Mouse (Mus musculus) CH12.LX (cell line): ENCODE data around the gene Ablim1. TPM values are rescaled to one million over a fixed set of nuclear protein-coding genes. Genes with fewer than 3 reads are reported as not detected.

Source experiments
- DNase-seq: peaks from one replicate; pipeline ENCODE4 v3.0.0-alpha.2; 2013; ENCODE audit errors: extremely low read depth
- H3K27ac ChIP-seq: 2 replicates; pipeline ENCODE4 v1.5.1; 2012; ENCODE audit warnings: low read depth, mild to moderate bottlenecking, control low read depth, moderate library complexity; ENCODE audit not compliant: insufficient read depth
- H3K27me3 ChIP-seq: replicated peaks from 2 replicates; pipeline ENCODE3; 2012; ENCODE audit warnings: inconsistent platforms
- H3K36me3 ChIP-seq, 2 experiments: replicated peaks in 1 of 2; 2 replicates each; pipeline versions ENCODE3 to v1.6.1; 2012; ENCODE audit warnings: inconsistent platforms in 1 of 2, low read length in 1 of 2, mild to moderate bottlenecking in 1 of 2, mixed read lengths in 1 of 2, moderate library complexity in 1 of 2; ENCODE audit not compliant: control insufficient read depth in 1 of 2, insufficient read depth in 1 of 2
- H3K4me1 ChIP-seq, 2 experiments: 2 replicates each; pipeline ENCODE4 v1.6.1; 2012; ENCODE audit warnings: inconsistent platforms in 1 of 2, moderate library complexity in 1 of 2; ENCODE audit not compliant: insufficient read depth in 2 of 2, control insufficient read depth in 1 of 2
- H3K4me2 ChIP-seq: 2 replicates; pipeline ENCODE4 v1.6.1; 2012; ENCODE audit warnings: low read depth, mild to moderate bottlenecking, control low read depth; ENCODE audit not compliant: poor library complexity, insufficient read depth, severe bottlenecking
- H3K4me3 ChIP-seq, 3 experiments: fragments of 150-350 bp in 1 of 3; sonication (generic) in 1 of 3; replicated peaks in 1 of 3; 2 replicates each; pipeline versions ENCODE3 to v1.5.1; 2011 to 2012; ENCODE audit warnings: low read depth in 2 of 3, low read length in 2 of 3, mild to moderate bottlenecking in 2 of 3, moderate library complexity in 2 of 3, control low read depth in 1 of 3, improper control_type of control experiment in 1 of 3, inconsistent platforms in 1 of 3, mixed read lengths in 1 of 3; ENCODE audit not compliant: poor library complexity in 1 of 3
- H3K79me2 ChIP-seq: replicated peaks from 2 replicates; pipeline ENCODE4 v1.6.1; 2012; ENCODE audit warnings: mild to moderate bottlenecking, moderate library complexity; ENCODE audit not compliant: control insufficient read depth, poor library complexity, insufficient read depth, severe bottlenecking; ENCODE audit errors: extremely low read depth
- H3K9ac ChIP-seq: 2 replicates; pipeline ENCODE4 v1.6.1; 2012; ENCODE audit warnings: low read depth, mild to moderate bottlenecking, control low read depth, moderate library complexity; ENCODE audit not compliant: insufficient read depth
- H3K9me3 ChIP-seq: replicated peaks from 2 replicates; pipeline ENCODE3; 2012; ENCODE audit warnings: low read length, inconsistent platforms, mixed read lengths
- BHLHE40 ChIP-seq: IDR thresholded peaks from 2 replicates; pipeline ENCODE4 v1.6.1; 2011; ENCODE audit warnings: mild to moderate bottlenecking, low read depth, low read length, improper control_type of control experiment
- CHD1 ChIP-seq: IDR thresholded peaks from 2 replicates; pipeline ENCODE4 v1.6.1; 2012; ENCODE audit warnings: low read depth, low read length, improper control_type of control experiment, inconsistent platforms
- CTCF ChIP-seq, 2 experiments: IDR thresholded peaks in 1 of 2; conservative IDR thresholded peaks in 1 of 2; 2 replicates each; pipeline ENCODE4 v1.5.1; 2011 to 2012; ENCODE audit warnings: low read depth in 2 of 2, low read length in 2 of 2, improper control_type of control experiment in 1 of 2, inconsistent platforms in 1 of 2, mild to moderate bottlenecking in 1 of 2, moderate library complexity in 1 of 2
- E2F4 ChIP-seq: IDR thresholded peaks from 2 replicates; pipeline ENCODE4 v1.6.1; 2011; ENCODE audit warnings: low read depth, low read length, improper control_type of control experiment; ENCODE audit not compliant: insufficient replicate concordance
- ETS1 ChIP-seq: conservative IDR thresholded peaks from 2 replicates; pipeline ENCODE4 v1.6.1; 2012; ENCODE audit warnings: low read depth, mild to moderate bottlenecking, inconsistent platforms, low read length, improper control_type of control experiment, moderate library complexity
- GABPA ChIP-seq: IDR thresholded peaks from 2 replicates; pipeline ENCODE4 v1.6.1; 2012; ENCODE audit warnings: low read depth, low read length, improper control_type of control experiment, inconsistent platforms; ENCODE audit not compliant: insufficient replicate concordance
- HCFC1 ChIP-seq: IDR thresholded peaks from 2 replicates; pipeline ENCODE4 v1.6.1; 2012; ENCODE audit warnings: low read depth, mild to moderate bottlenecking, inconsistent platforms, low read length, improper control_type of control experiment
- IRF4 ChIP-seq: IDR thresholded peaks from 2 replicates; pipeline ENCODE4 v1.6.1; 2014; ENCODE audit warnings: low read depth, mild to moderate bottlenecking, inconsistent platforms, low read length, improper control_type of control experiment
- JUN ChIP-seq: IDR thresholded peaks from 2 replicates; pipeline ENCODE4 v1.6.1; 2011; ENCODE audit warnings: low read depth, mild to moderate bottlenecking, low read length, improper control_type of control experiment, moderate library complexity; ENCODE audit not compliant: insufficient read depth
- JUND ChIP-seq: conservative IDR thresholded peaks from 2 replicates; pipeline ENCODE4 v1.6.1; 2011; ENCODE audit warnings: low read depth, low read length, improper control_type of control experiment
- MAZ ChIP-seq: IDR thresholded peaks from 2 replicates; pipeline ENCODE4 v1.6.1; 2012; ENCODE audit warnings: low read depth, mild to moderate bottlenecking, inconsistent platforms, low read length, improper control_type of control experiment, moderate library complexity
- MXI1 ChIP-seq: IDR thresholded peaks from 2 replicates; pipeline ENCODE4 v1.6.1; 2011; ENCODE audit warnings: mild to moderate bottlenecking, low read depth, low read length, improper control_type of control experiment
- NELFE ChIP-seq: IDR thresholded peaks from 2 replicates; pipeline ENCODE4 v1.6.1; 2011; ENCODE audit warnings: low read depth, low read length, improper control_type of control experiment
- NRF1 ChIP-seq: IDR thresholded peaks from 2 replicates; pipeline ENCODE4 v1.6.1; 2014; ENCODE audit warnings: low read depth, mild to moderate bottlenecking, inconsistent platforms, low read length, improper control_type of control experiment, moderate library complexity
- PAX5 ChIP-seq: IDR thresholded peaks from 2 replicates; pipeline ENCODE4 v1.6.1; 2012; ENCODE audit warnings: low read length, inconsistent platforms, mixed read lengths
- POLR2A ChIP-seq: IDR thresholded peaks from 2 replicates; pipeline ENCODE4 v1.6.1; 2011; ENCODE audit warnings: low read depth, mild to moderate bottlenecking, improper control_type of control experiment, low read length
- POLR2AphosphoS2 ChIP-seq: IDR thresholded peaks from 2 replicates; pipeline ENCODE4 v1.6.1; 2011; ENCODE audit warnings: low read depth, low read length, improper control_type of control experiment
- RCOR1 ChIP-seq: conservative IDR thresholded peaks from 2 replicates; pipeline ENCODE4 v1.6.1; 2012; ENCODE audit warnings: low read depth, mild to moderate bottlenecking, inconsistent platforms, low read length, improper control_type of control experiment
- UBTF ChIP-seq: IDR thresholded peaks from 2 replicates; pipeline ENCODE4 v1.6.1; 2012; ENCODE audit warnings: low read depth, mild to moderate bottlenecking, inconsistent platforms, low read length, improper control_type of control experiment, moderate library complexity
- USF1 ChIP-seq: IDR thresholded peaks from 2 replicates; pipeline ENCODE4 v1.6.1; 2014; ENCODE audit warnings: low read depth, mild to moderate bottlenecking, inconsistent platforms, low read length, improper control_type of control experiment
- ZC3H11A ChIP-seq: IDR thresholded peaks from 2 replicates; pipeline ENCODE4 v1.6.1; 2012; ENCODE audit warnings: low read depth, mild to moderate bottlenecking, inconsistent platforms, low read length, improper control_type of control experiment
- ZKSCAN1 ChIP-seq: IDR thresholded peaks from 2 replicates; pipeline ENCODE4 v1.6.1; 2012; ENCODE audit warnings: low read depth, inconsistent platforms, low read length, improper control_type of control experiment, borderline replicate concordance
- ZMIZ1 ChIP-seq: IDR thresholded peaks from 2 replicates; pipeline ENCODE4 v1.6.1; 2012; ENCODE audit warnings: low read depth, mild to moderate bottlenecking, inconsistent platforms, low read length, improper control_type of control experiment
- dilution Hi-C: fragments of 300-500 bp; cut with MboI; formaldehyde crosslinking; loops from 2 replicates; pipeline ENCODE4 v1.14.3; 2020; ENCODE audit warnings: low sequenced_read_pairs; ENCODE audit not compliant: extremely low pct_unique_long_range_greater_than_20kb, extremely low pct_ligation_motif_present
- in situ Hi-C: fragments of 300-500 bp; cut with MboI; formaldehyde crosslinking; loops from 3 replicates; pipeline ENCODE4 v1.14.3; 2019; ENCODE audit warnings: low sequenced_read_pairs, low pct_ligation_motif_present, low pct_unique_long_range_greater_than_20kb, mixed read lengths
- polyA plus RNA-seq: library from polyadenylated mRNA; unstranded; fragments of >175 nt; gene quantifications from 2 replicates; pipeline ENCODE4 v1.2.1, GENCODE M21; 2012; ENCODE audit warnings: low read depth; ENCODE audit not compliant: insufficient read length
- total RNA-seq, 2 experiments: library from RNA; depleted of rRNA; stranded (reverse); fragments of 300-350 nt in 1 of 2; fragments of >200 nt in 1 of 2; gene quantifications; 2 replicates each; pipeline ENCODE4 v1.2.3; 2012 to 2014

Ablim1 gene
- total and polyA plus RNA-seq, 3 experiments = 0.85 to 2.4 (median 2.0) TPM

- Histone ChIP-seq H3K36me3 (peaks cover 5 to 39% of the 10 kb centered on the region in 2 experiments), H3K27me3 (no peaks in the 10 kb centered on the region), H3K4me1 (peaks cover 11 to 32% of the 10 kb centered on the region in 2 experiments), H3K9me3 (no peaks in the 10 kb centered on the region), H3K4me3 (no peak overlapping the region), H3K79me2 (peaks cover 26% of the 10 kb centered on the region), H3K4me2 (no peak overlapping the region), H3K9ac (no peak overlapping the region), H3K27ac (no peak overlapping the region)
- TF ChIP-seq GABPA (no peak), IRF4 (no peak), ZKSCAN1 (no peak), POLR2AphosphoS2 (no peak), PAX5 (no peak), UBTF (no peak), BHLHE40 (no peak), POLR2A (no peak), CHD1 (no peak), E2F4 (no peak), ZC3H11A (no peak), NELFE (no peak), MXI1 (no peak), CTCF (conservative IDR thresholded peaks at IDR 0.05 in 1 of 2, IDR thresholded peaks at IDR 0.05 in 1 of 2; ENCODE audit: low read depth in 2 of 2, low read length in 2 of 2) (no peak), HCFC1 (no peak)
- dilution Hi-C loops (no loop called here), in situ Hi-C loops (no loop called here)
- DNase-seq = no peak
Measured at GRCm38 (mm10) chr19:57354715-57355114, 40.0 kb upstream of the Ablim1 start.

DNA sequence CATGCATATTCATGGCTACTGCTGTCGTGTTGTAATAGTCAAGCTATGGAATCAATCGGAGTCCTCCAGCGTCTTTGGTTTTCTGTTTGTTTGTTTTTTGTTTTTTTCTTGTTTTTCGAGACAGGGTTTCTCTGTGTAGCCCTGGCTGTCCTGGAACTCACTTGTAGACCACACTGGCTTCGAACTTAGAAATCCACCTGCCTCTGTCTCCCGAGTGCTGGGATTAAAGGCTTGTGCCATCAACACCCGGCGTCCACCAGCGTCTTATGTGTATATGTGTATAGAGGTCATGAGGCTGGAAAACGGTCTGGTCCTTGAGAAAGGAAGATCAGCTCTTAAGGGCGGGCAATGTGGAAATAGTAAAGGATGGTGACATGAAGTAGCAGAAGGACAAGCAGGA, 39.3 kb upstream of the Ablim1 start:
- dilution Hi-C loops (no loop called here), in situ Hi-C loops (no loop called here)
- TF ChIP-seq JUN (no peak), JUND (no peak), CHD1 (no peak), POLR2A (no peak), PAX5 (no peak), MAZ (no peak), RCOR1 (no peak), POLR2AphosphoS2 (no peak), NELFE (no peak), USF1 (no peak), UBTF (no peak), ETS1 (no peak), BHLHE40 (no peak), CTCF (conservative IDR thresholded peaks at IDR 0.05 in 1 of 2, IDR thresholded peaks at IDR 0.05 in 1 of 2; ENCODE audit: low read depth in 2 of 2, low read length in 2 of 2) (no peak), ZMIZ1 (no peak), NRF1 (no peak)
- peaks cover 19% of the 10 kb centered on the region for H3K79me2 ChIP-seq
- no peaks in the 10 kb centered on the region for H3K27me3 ChIP-seq
- DNase-seq = no peak
- H3K4me1 ChIP-seq = peaks cover 11 to 32% of the 10 kb centered on the region in 2 experiments
- H3K27ac ChIP-seq = no peak overlapping the region
- H3K9ac ChIP-seq = no peak overlapping the region
- no peak overlapping the region for H3K4me2 ChIP-seq
- no peaks in the 10 kb centered on the region for H3K9me3 ChIP-seq
- peaks cover 5 to 39% of the 10 kb centered on the region in 2 experiments for H3K36me3 ChIP-seq
- H3K4me3 ChIP-seq = no peak overlapping the region
